Mouse (Mus musculus) small intestine, adult 2 months (tissue): ENCODE measurements around the gene Brsk1. TPM values are rescaled to one million over a fixed set of nuclear protein-coding genes. Genes with fewer than 3 reads are reported as not detected.

Experiments used
- H3K27ac ChIP-seq: fragments of 200-500 bp; 2 replicates; pipeline ENCODE4 v1.5.1; 2012; ENCODE audit warnings: low read depth, low read length, control low read depth, inconsistent platforms; ENCODE audit not compliant: insufficient read depth
- H3K27me3 ChIP-seq: fragments of 200-500 bp; 2 replicates; pipeline ENCODE4 v1.6.1; 2012; ENCODE audit warnings: mild to moderate bottlenecking, moderate library complexity, low read length, inconsistent platforms; ENCODE audit not compliant: control insufficient read depth, insufficient read depth
- H3K36me3 ChIP-seq: fragments of 200-500 bp; 2 replicates; pipeline ENCODE4 v1.6.1; 2012; ENCODE audit warnings: mild to moderate bottlenecking, low read length, control low read depth, inconsistent platforms; ENCODE audit not compliant: control insufficient read depth, insufficient read depth
- H3K4me1 ChIP-seq: fragments of 200-500 bp; 2 replicates; pipeline ENCODE4 v1.6.1; 2012; ENCODE audit warnings: low read length, inconsistent platforms, mixed read lengths; ENCODE audit not compliant: control insufficient read depth, insufficient read depth, insufficient read length
- H3K4me3 ChIP-seq: fragments of 200-500 bp; 2 replicates; pipeline ENCODE4 v1.5.1; 2012; ENCODE audit warnings: low read depth, mild to moderate bottlenecking, control low read depth, inconsistent platforms, low read length, moderate library complexity
- CTCF ChIP-seq: fragments of 200-500 bp; IDR thresholded peaks from 2 replicates; pipeline ENCODE4 v1.5.1; 2012; ENCODE audit warnings: low read depth, mild to moderate bottlenecking, control low read depth, inconsistent platforms, low read length, moderate library complexity, mixed read lengths; ENCODE audit not compliant: insufficient replicate concordance, insufficient read length; ENCODE audit errors: extremely low read depth
- POLR2A ChIP-seq: fragments of 200-500 bp; IDR thresholded peaks from 2 replicates; pipeline ENCODE4 v1.6.1; 2012; ENCODE audit warnings: low read depth, mild to moderate bottlenecking, control low read depth, inconsistent platforms, low read length, moderate library complexity
- WGBS: fragments of 180-500 bp; shearing (Covaris S2); methylation state at CpG from one replicate; pipeline ENCODE4 v1.1.7; 2018; 5-methylcytosine and 5-hydroxymethylcytosine counted together
- polyA plus RNA-seq: library from polyadenylated mRNA; depleted of rRNA; stranded (reverse); fragments of >200 nt; gene quantifications from 2 replicates; pipeline ENCODE4 v1.2.3, GENCODE M21; 2012

Brsk1 gene
- polyA plus RNA-seq, 1 experiment: 1.9 TPM

DNA sequence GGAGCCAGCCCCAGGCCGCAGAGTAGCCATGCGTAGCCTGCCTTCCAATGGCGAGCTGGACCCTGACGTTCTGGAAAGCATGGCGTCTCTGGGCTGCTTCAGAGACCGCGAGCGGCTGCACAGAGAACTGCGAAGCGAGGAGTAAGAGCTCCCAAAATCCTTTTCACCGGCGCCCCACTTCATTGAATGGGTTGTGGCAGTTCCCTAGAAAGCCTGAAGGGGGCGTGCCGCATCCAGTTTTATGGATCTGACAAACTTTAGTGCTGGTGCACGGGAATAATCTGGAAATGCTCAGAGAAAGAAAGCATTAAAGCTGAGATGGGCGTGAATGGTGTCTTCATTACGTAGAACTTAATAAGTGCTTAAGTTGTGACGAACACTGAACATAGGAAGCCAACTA lies 14.7 kb downstream of the Brsk1 start:
- Histone ChIP-seq H3K4me3 (no peak overlapping the region), H3K27ac (no peak overlapping the region), H3K36me3 (peaks cover 14% of the 10 kb centered on the region), H3K27me3 (no peaks in the 10 kb centered on the region; the same call in 1 of the 2 replicates), H3K4me1 (no peaks in the 10 kb centered on the region; the same call in 1 of the 2 replicates)
- TF ChIP-seq CTCF: peak; percentile 67; the same call in 1 of the 2 replicates
- no peak for TF ChIP-seq POLR2A
- 38% methylated on average over 18 of the region's 18 CpGs for WGBS

DNA sequence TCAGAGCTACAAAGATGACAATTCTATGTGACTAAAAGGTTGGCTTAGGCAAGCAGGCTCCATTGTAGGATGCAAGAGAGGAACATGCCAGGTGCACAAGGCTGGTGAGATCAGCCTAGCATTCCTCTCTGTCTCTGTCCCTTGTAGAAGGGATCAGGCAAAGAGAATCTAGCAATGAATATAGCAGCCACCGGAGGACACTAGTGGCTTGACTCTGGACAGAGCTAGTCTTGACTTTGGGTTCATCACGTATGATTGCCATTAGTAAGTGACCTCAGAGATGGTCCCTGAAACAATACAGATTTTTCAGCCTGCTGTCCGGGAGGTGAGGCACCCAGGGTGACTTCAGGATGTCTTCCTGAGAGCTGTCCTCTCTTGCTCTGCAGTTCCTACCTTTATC lies 22.2 kb downstream of the Brsk1 start:
- H3K4me3 ChIP-seq: no peak overlapping the region
- no peak overlapping the region for H3K27ac ChIP-seq
- no peaks in the 10 kb centered on the region; the same call in 1 of the 2 replicates for H3K4me1 ChIP-seq
- no peaks in the 10 kb centered on the region; the same call in 1 of the 2 replicates for H3K27me3 ChIP-seq
- H3K36me3 ChIP-seq: peaks cover 24% of the 10 kb centered on the region
- WGBS: 84% methylated on average over 3 of the region's 3 CpGs
- no peak for TF ChIP-seq CTCF
- TF ChIP-seq POLR2A: no peak

DNA sequence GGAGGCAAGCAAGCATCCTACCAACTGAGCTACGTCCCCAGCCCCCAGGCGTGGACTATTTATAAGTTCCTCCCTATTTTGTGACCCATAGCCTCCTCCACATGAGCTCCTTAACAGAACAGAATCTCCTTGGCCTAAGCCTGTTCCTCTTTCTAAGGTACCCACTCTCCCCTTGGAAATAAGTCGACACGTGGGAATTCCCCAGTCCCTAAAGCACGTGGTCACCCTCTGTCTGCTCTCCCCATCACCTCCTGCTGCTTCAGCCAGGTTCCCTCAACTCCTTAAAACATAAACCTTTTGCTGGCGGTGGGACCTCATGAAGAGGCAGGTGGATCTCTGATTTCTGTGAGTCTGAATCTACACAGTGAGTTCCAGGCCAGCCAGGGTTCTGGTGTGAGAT lies 26.6 kb downstream of the Brsk1 start:
- Histone ChIP-seq H3K27ac (no peak overlapping the region), H3K27me3 (no peaks in the 10 kb centered on the region), H3K4me3 (no peak overlapping the region), H3K36me3 (peaks cover 23% of the 10 kb centered on the region), H3K4me1 (peaks cover 13% of the 10 kb centered on the region)
- 79% methylated on average over 6 of the region's 6 CpGs for WGBS
- no peak for TF ChIP-seq POLR2A
- no peak for TF ChIP-seq CTCF

DNA sequence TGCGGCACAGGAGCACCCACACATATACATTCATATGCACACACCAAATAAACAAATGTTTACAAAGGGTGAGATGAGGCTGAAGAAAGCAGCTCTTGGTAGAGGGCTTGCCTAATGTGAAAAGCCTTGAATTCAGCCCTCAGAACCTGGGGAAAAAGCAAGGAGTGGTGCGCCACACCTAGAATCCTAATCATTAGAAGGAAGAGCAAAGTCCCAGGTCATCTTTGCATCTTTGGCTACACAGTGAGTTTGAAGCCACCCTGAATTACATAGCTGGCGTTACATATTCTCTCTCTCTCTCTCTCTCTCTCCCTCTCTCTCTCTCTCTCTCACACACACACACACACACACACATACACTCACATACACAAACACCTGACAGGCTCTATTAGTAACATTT lies 28.9 kb downstream of the Brsk1 start:
- Histone ChIP-seq H3K4me1 (peaks cover 13% of the 10 kb centered on the region), H3K27ac (peak overlapping the region; percentile 87), H3K4me3 (no peak overlapping the region), H3K27me3 (no peaks in the 10 kb centered on the region), H3K36me3 (peaks cover 22% of the 10 kb centered on the region)
- 45% methylated on average over 3 of the region's 3 CpGs for WGBS
- no peak for TF ChIP-seq POLR2A
- TF ChIP-seq CTCF: no peak

DNA sequence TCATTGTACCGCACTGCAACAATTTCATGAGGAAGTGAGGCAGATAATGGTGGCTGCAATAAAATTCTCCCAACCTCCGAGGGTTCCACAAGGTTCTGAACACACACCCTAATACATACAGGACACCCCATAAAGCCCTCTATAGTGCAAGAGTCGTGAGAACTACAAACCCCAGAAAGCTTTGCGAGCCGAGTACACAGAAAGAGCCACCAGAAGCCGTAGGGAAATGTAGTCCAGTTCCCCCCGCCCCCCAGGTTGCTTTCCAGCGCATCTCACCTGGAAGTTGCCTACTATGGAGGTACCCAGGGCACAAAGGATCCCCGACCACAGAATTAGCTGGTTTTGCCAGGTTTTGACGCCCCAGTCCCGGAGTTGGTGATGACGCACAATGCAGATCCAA lies 33.1 kb downstream of the Brsk1 start:
- H3K27me3 ChIP-seq: no peaks in the 10 kb centered on the region
- WGBS: 16% methylated on average over 12 of the region's 12 CpGs
- H3K4me3 ChIP-seq: peak overlapping the region; percentile 66
- TF ChIP-seq POLR2A: no peak
- no peak for TF ChIP-seq CTCF
- H3K36me3 ChIP-seq: peaks cover 12% of the 10 kb centered on the region
- H3K4me1 ChIP-seq: peaks cover 17% of the 10 kb centered on the region
- peak overlapping the region; percentile 94 for H3K27ac ChIP-seq

DNA sequence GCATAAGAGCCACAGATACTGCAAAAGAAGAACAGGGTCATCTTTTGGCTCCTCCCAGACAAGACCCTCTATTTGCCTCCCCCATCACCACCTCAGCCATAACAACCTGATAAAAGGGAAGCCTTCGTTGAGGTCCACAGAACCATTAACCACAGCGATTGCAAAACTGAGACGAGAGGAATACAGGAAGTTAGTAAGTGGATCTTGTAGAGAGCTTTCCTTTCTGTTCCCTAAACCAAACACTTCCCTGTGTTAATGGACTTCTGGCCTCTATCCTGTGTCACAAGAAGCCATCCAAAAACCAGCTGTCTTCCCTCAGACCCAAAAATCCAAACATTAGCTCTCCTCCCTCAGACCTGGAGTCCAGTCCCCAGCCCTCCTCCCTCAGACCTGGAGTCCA lies 34.0 kb downstream of the Brsk1 start:
- TF ChIP-seq CTCF: no peak
- no peak for TF ChIP-seq POLR2A
- H3K4me3 ChIP-seq: peak overlapping the region; percentile 66
- WGBS: 3% methylated on average over 3 of the region's 3 CpGs
- H3K27me3 ChIP-seq: no peaks in the 10 kb centered on the region
- peak overlapping the region; percentile 94 for H3K27ac ChIP-seq
- peaks cover 11% of the 10 kb centered on the region for H3K36me3 ChIP-seq
- H3K4me1 ChIP-seq: peaks cover 17% of the 10 kb centered on the region; the same call in 1 of the 2 replicates

DNA sequence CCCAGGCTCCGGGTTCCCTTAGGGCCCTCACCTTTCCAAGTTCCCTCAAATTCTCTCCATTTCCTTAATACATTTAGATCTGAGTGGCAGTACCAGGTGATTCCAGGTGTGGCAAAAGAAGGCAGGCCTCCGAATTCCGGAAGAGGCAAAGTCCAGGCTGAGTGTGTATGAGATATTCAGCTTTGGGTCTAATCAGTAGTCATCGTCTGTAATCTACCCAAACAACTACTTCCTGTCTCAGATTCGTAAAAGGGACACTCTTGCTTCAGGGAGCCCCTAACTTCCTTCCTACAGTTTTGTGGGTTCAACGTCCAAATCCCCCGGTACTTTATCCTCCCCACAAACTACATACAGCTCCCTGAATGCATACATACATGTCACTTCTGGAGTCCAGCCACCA lies 34.8 kb downstream of the Brsk1 start, which contains the start of gene Tmem150b:
Gene Tmem150b (minus strand): TSS at position 81 of the 400 bp plus-strand sequence.
- peak within 1 kb of the TSS; percentile 66 for H3K4me3 ChIP-seq
- H3K36me3 ChIP-seq: peaks cover 6% of the 10 kb centered on the region

DNA sequence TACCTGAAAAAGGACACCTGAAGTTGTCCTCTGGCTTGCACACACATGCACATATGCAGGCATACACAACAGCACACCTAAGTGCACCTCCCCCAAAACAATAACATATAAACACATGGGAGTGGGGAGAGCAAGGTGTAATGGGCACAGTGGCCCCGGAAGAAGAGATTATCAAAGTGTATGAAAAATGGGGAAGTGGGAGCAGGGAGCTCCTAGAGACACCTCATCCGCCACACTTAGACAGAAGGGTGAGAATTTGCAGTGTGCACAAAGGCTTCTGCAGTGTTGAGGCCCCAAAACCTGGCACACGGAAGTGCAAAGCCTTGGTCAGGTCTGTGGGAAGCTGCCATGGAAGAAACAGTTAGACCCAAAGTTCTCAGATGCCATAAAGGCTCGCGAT lies 40.7 kb downstream of the Brsk1 start:
- no peak for TF ChIP-seq CTCF
- TF ChIP-seq POLR2A: no peak
- WGBS: 80% methylated on average over 5 of the region's 5 CpGs
- Histone ChIP-seq H3K36me3 (no peaks in the 10 kb centered on the region), H3K4me1 (peaks cover 10% of the 10 kb centered on the region; the same call in 1 of the 2 replicates), H3K4me3 (no peak overlapping the region), H3K27ac (no peak overlapping the region), H3K27me3 (no peaks in the 10 kb centered on the region)

More for the DNA sequence above, 34.8 kb downstream of the Brsk1 start, which contains the start of gene Tmem150b:
- TF ChIP-seq POLR2A (no peak), CTCF (no peak)
- H3K27me3 ChIP-seq: no peaks in the 10 kb centered on the region
- 18% methylated on average over 7 of the region's 7 CpGs for WGBS
- peaks cover 9% of the 10 kb centered on the region; the same call in 1 of the 2 replicates for H3K4me1 ChIP-seq
- H3K27ac ChIP-seq: peak within 1 kb of the TSS; percentile 94
